Mouse (Mus musculus) hindbrain, postnatal 0 days (tissue): ENCODE data around the gene Swsap1. TPM values are rescaled to one million over a fixed set of nuclear protein-coding genes. Genes with fewer than 3 reads are reported as not detected.

ENCODE experiments used
- ATAC-seq: fragments of 200-750 bp; cut with Nextera tagmentation; 2 replicates; pipeline ENCODE4 v1.8.0; 2017; ENCODE audit warnings: mild to moderate bottlenecking, moderate TSS enrichment, moderate library complexity
- DNase-seq: peaks from one replicate; pipeline ENCODE4 v3.0.0-alpha.2; 2015; ENCODE audit warnings: low spot score
- H3K27ac ChIP-seq: fragments of 300-500 bp; sonication (generic); 2 replicates; pipeline ENCODE4 v1.5.1; 2014; ENCODE audit warnings: mild to moderate bottlenecking
- H3K27me3 ChIP-seq: fragments of 300-500 bp; sonication (generic); 2 replicates; pipeline ENCODE4 v1.6.1; 2014; ENCODE audit warnings: low read length, mixed read lengths; ENCODE audit not compliant: insufficient read depth
- H3K36me3 ChIP-seq: fragments of 300-500 bp; sonication (generic); 2 replicates; pipeline ENCODE4 v1.6.1; 2014; ENCODE audit warnings: low read length, mixed read lengths; ENCODE audit not compliant: insufficient read depth
- H3K4me1 ChIP-seq: fragments of 300-500 bp; sonication (generic); 2 replicates; pipeline ENCODE4 v1.6.1; 2014; ENCODE audit warnings: antibody characterized with exemption, low read length, mixed read lengths; ENCODE audit not compliant: insufficient read depth
- H3K4me2 ChIP-seq: fragments of 300-500 bp; sonication (generic); 2 replicates; pipeline ENCODE4 v1.6.1; 2014; ENCODE audit warnings: low read depth, mild to moderate bottlenecking, low read length, moderate library complexity, mixed read lengths
- H3K4me3 ChIP-seq: fragments of 300-500 bp; sonication (generic); 2 replicates; pipeline ENCODE4 v1.5.1; 2014; ENCODE audit warnings: low read length
- H3K9ac ChIP-seq: fragments of 300-500 bp; sonication (generic); replicated peaks from 2 replicates; pipeline ENCODE4 v1.6.1; 2014; ENCODE audit warnings: mild to moderate bottlenecking, low read length, moderate library complexity, mixed read lengths
- H3K9me3 ChIP-seq: fragments of 300-500 bp; sonication (generic); 2 replicates; pipeline ENCODE4 v1.6.1; 2016; ENCODE audit warnings: low read length, mixed read lengths
- CTCF ChIP-seq: IDR thresholded peaks from 2 replicates; pipeline ENCODE4 v1.5.1; 2016; ENCODE audit warnings: antibody characterized with exemption, control low read depth, low read depth
- WGBS: fragments of 180-500 bp; shearing (Covaris S2); extraction: QIAGEN DNeasy Blood & Tissue Kit; methylation state at CpG from one replicate; pipeline ENCODE4 v1.1.7; 2014; 5-methylcytosine and 5-hydroxymethylcytosine counted together
- polyA plus RNA-seq: library from polyadenylated mRNA; unstranded; fragments of >200 nt; fragmentation: Nextera tagmentation; extraction: Ambion mirVana; gene quantifications from 2 replicates; pipeline ENCODE4 v1.2.1, GENCODE M21; 2015
- total RNA-seq: library from RNA; depleted of rRNA; stranded (reverse); fragments of >200 nt; gene quantifications from 2 replicates; pipeline ENCODE4 v1.2.3, GENCODE M21; 2014

Swsap1 gene
- total and polyA plus RNA-seq, 2 experiments from 2014 or later: 9.0 to 35.8 TPM

GRCm38 (mm10) chr9:21977972-21978371 is 22.4 kb downstream of the Swsap1 start:
- 37% methylated on average over 2 of the region's 2 CpGs for WGBS
- no peak overlapping the region for H3K9ac ChIP-seq
- no peaks in the 10 kb centered on the region for H3K9me3 ChIP-seq
- no peak for ATAC-seq
- H3K36me3 ChIP-seq: no peaks in the 10 kb centered on the region
- no peak overlapping the region for H3K4me3 ChIP-seq
- peak; percentile 65 for TF ChIP-seq CTCF
- no peaks in the 10 kb centered on the region for H3K4me1 ChIP-seq
- no peaks in the 10 kb centered on the region for H3K27me3 ChIP-seq
- no peak for DNase-seq
- no peak overlapping the region for H3K27ac ChIP-seq
- H3K4me2 ChIP-seq: no peak overlapping the region

- Histone ChIP-seq H3K36me3 (no peaks in the 10 kb centered on the region), H3K9ac (no peak overlapping the region), H3K9me3 (no peaks in the 10 kb centered on the region), H3K27ac (no peak overlapping the region), H3K4me3 (no peak overlapping the region), H3K4me2 (no peak overlapping the region), H3K27me3 (no peaks in the 10 kb centered on the region), H3K4me1 (no peaks in the 10 kb centered on the region)
- TF ChIP-seq CTCF: no peak
- 90% methylated on average over 4 of the region's 4 CpGs for WGBS
- ATAC-seq (no peak), DNase-seq (no peak)
Measured at GRCm38 (mm10) chr9:21978398-21979128, 23.0 kb downstream of the Swsap1 start.

GRCm38 (mm10) chr9:21983911-21984310 is 28.4 kb downstream of the Swsap1 start:
- Histone ChIP-seq H3K4me1 (peaks cover 11% of the 10 kb centered on the region), H3K36me3 (no peaks in the 10 kb centered on the region), H3K27ac (no peak overlapping the region), H3K4me3 (no peak overlapping the region), H3K27me3 (peaks cover 9% of the 10 kb centered on the region), H3K9ac (no peak overlapping the region), H3K4me2 (no peak overlapping the region), H3K9me3 (no peaks in the 10 kb centered on the region)
- ATAC-seq (no peak), DNase-seq (no peak)
- 31% methylated on average over 3 of the region's 3 CpGs for WGBS
- no peak for TF ChIP-seq CTCF

GRCm38 (mm10) chr9:21987592-21988342 is 32.2 kb downstream of the Swsap1 start:
- ATAC-seq (no peak), DNase-seq (no peak)
- H3K9me3 ChIP-seq: no peaks in the 10 kb centered on the region
- peak overlapping the region; percentile 73 for H3K4me2 ChIP-seq
- no peak for TF ChIP-seq CTCF
- no peak overlapping the region for H3K27ac ChIP-seq
- H3K27me3 ChIP-seq: peaks cover 27% of the 10 kb centered on the region
- peaks cover 16% of the 10 kb centered on the region for H3K4me1 ChIP-seq
- H3K4me3 ChIP-seq: peak overlapping the region; percentile 41
- peak overlapping the region; percentile 45; the same call in 1 of the 2 replicates for H3K9ac ChIP-seq
- 10% methylated on average over 36 of the region's 36 CpGs for WGBS
- no peaks in the 10 kb centered on the region for H3K36me3 ChIP-seq

- no peak for DNase-seq
- ATAC-seq: peak; percentile 30; the same call in 1 of the 2 replicates
- H3K27ac ChIP-seq: no peak overlapping the region
- H3K4me3 ChIP-seq: peak overlapping the region; percentile 41
- H3K9me3 ChIP-seq: no peaks in the 10 kb centered on the region
- peaks cover 16% of the 10 kb centered on the region for H3K4me1 ChIP-seq
- TF ChIP-seq CTCF: peak; percentile 34; the same call in 1 of the 2 replicates
- under 1% methylated on average over 32 of the region's 32 CpGs for WGBS
- no peaks in the 10 kb centered on the region for H3K36me3 ChIP-seq
- peak overlapping the region; percentile 45 for H3K9ac ChIP-seq
- peaks cover 27% of the 10 kb centered on the region for H3K27me3 ChIP-seq
- peak overlapping the region; percentile 73 for H3K4me2 ChIP-seq
Measured at GRCm38 (mm10) chr9:21988421-21989101, 33.0 kb downstream of the Swsap1 start.

GRCm38 (mm10) chr9:21989230-21990110 is 33.9 kb downstream of the Swsap1 start, which contains the start of gene Rgl3:
TSS of gene Rgl3 (minus strand) at chr9:21989446.
- peak within 1 kb of the TSS; percentile 45 for H3K9ac ChIP-seq
- peak; percentile 43; the same call in 1 of the 2 replicates for ATAC-seq
- 4% methylated on average over 41 of the region's 42 CpGs for WGBS

More at GRCm38 (mm10) chr9:21989230-21990110, 33.9 kb downstream of the Swsap1 start, which contains the start of gene Rgl3:
- Histone ChIP-seq H3K9me3 (no peaks in the 10 kb centered on the region), H3K4me2 (peak within 1 kb of the TSS; percentile 73), H3K4me3 (peak within 1 kb of the TSS; percentile 41), H3K4me1 (peaks cover 16% of the 10 kb centered on the region), H3K27ac (no peak within 1 kb of the TSS), H3K36me3 (no peaks in the 10 kb centered on the region), H3K27me3 (peaks cover 27% of the 10 kb centered on the region)
- TF ChIP-seq CTCF: peak; percentile 18; the same call in 1 of the 2 replicates
- DNase-seq: no peak
